Mouse (Mus musculus) stomach, embryonic 15.5 days (tissue): Measurements from ENCODE around the gene Elp4. TPM values are rescaled to one million over a fixed set of nuclear protein-coding genes. Genes with fewer than 3 reads are reported as not detected.

ENCODE experiments used
- ATAC-seq: fragments of 200-750 bp; cut with Nextera tagmentation; 2 replicates; pipeline ENCODE4 v1.8.0; 2017; ENCODE audit warnings: low read depth, moderate number of reproducible peaks, moderate TSS enrichment; ENCODE audit not compliant: insufficient read depth, low FRiP score
- H3K27ac ChIP-seq: fragments of 300-500 bp; sonication (generic); 2 replicates; pipeline ENCODE4 v1.5.1; 2015; ENCODE audit warnings: mild to moderate bottlenecking, inconsistent platforms
- H3K27me3 ChIP-seq: fragments of 300-500 bp; sonication (generic); replicated peaks from 2 replicates; pipeline ENCODE4 v1.6.1; 2015; ENCODE audit warnings: inconsistent platforms
- H3K36me3 ChIP-seq: fragments of 300-500 bp; sonication (generic); 2 replicates; pipeline ENCODE4 v1.6.1; 2015; ENCODE audit warnings: inconsistent platforms
- H3K4me1 ChIP-seq: fragments of 300-500 bp; sonication (generic); 2 replicates; pipeline ENCODE4 v1.6.1; 2015; ENCODE audit warnings: inconsistent platforms
- H3K4me2 ChIP-seq: fragments of 300-500 bp; sonication (generic); 2 replicates; pipeline ENCODE4 v1.6.1; 2015; ENCODE audit warnings: mild to moderate bottlenecking, inconsistent platforms
- H3K4me3 ChIP-seq: fragments of 300-500 bp; sonication (generic); replicated peaks from 2 replicates; pipeline ENCODE4 v1.5.1; 2015; ENCODE audit warnings: inconsistent platforms
- H3K9ac ChIP-seq: fragments of 300-500 bp; sonication (generic); 2 replicates; pipeline ENCODE4 v1.6.1; 2015; ENCODE audit warnings: inconsistent platforms
- H3K9me3 ChIP-seq: fragments of 300-500 bp; sonication (generic); 2 replicates; pipeline ENCODE4 v1.6.1; 2016; ENCODE audit warnings: inconsistent platforms
- WGBS: fragments of 180-500 bp; shearing (Covaris S2); methylation state at CpG from one replicate; pipeline ENCODE4 v1.1.7; 2015; 5-methylcytosine and 5-hydroxymethylcytosine counted together
- polyA plus RNA-seq: library from polyadenylated mRNA; unstranded; fragments of >200 nt; fragmentation: Nextera tagmentation; extraction: Ambion mirVana; gene quantifications from 2 replicates; pipeline ENCODE4 v1.2.1, GENCODE M21; 2015

Gene Elp4
- polyA plus RNA-seq, 1 experiment from 2014 or later: 37.3 TPM

DNA sequence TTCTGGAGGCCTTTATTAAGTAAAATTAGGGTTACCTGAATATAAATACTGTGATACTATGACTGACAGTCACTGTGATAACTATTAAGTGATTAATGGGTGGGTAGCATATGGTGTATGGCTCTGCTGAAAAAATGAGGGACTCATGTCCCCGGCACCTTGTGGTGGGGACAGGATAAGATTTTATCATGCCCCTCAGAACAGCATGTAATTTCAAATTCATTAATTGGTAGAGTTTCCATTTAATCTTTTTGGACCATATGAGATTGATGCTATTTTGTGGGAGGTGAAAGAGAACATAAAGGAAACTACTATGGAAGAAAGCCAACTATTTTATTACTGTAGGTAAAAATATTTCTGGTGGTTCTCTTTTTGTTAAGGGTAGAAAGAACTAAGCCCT, 31.0 kb downstream of the Elp4 start:
- WGBS: 93% methylated on average over 1 of the region's 1 CpGs
- Histone ChIP-seq H3K27ac (no peak overlapping the region), H3K4me1 (no peaks in the 10 kb centered on the region), H3K27me3 (no peaks in the 10 kb centered on the region), H3K9ac (no peak overlapping the region), H3K36me3 (no peaks in the 10 kb centered on the region), H3K4me2 (no peak overlapping the region), H3K4me3 (no peak overlapping the region), H3K9me3 (no peaks in the 10 kb centered on the region)
- no peak for ATAC-seq

DNA sequence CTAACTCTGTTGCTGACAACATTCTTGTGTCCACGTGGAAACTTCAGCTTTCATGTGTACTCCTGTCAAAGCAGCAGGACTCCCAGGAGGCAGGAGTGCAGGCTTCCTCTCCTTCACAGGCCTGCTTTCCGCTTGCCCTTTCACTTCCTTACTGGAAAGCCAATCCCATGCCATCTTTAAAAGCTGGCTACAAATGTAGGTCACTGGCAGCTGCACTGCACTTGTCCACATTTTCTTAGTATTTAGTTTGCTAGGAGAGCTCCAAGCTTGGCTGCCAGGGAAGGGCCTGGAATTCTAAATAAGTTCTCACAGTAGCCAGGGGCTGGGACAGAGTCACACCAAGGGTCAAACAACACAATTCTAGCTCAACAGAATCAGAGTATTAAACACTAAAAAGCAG, 49.6 kb downstream of the Elp4 start:
- 63% methylated on average over 2 of the region's 2 CpGs for WGBS
- H3K27me3 ChIP-seq: no peaks in the 10 kb centered on the region

DNA sequence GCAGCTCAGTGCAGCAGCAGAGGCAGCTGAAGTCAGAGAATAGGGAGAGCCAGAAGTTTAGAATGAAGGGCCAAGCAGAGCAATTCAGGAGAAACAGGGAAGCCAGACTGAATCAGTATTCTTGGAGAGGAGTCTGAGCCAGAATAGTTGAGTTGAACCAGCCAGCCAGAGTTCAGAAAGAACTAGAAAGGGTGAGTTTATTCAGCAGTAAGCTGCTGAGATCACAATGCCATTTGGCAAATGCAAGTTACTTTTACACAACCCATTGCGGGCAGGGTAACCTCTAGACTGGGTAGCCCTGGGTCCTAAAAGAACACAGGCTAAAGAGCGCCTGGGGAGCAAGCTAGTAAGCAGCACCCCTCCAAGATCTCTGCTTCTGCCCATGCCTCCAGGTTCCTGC, 51.4 kb downstream of the Elp4 start:
- Histone ChIP-seq H3K27me3 (no peaks in the 10 kb centered on the region), H3K9ac (no peak overlapping the region), H3K4me2 (no peak overlapping the region), H3K4me3 (no peak overlapping the region), H3K9me3 (no peaks in the 10 kb centered on the region), H3K36me3 (no peaks in the 10 kb centered on the region), H3K4me1 (no peaks in the 10 kb centered on the region), H3K27ac (no peak overlapping the region)
- ATAC-seq: no peak
- 95% methylated on average over 2 of the region's 2 CpGs for WGBS

More for the DNA sequence above, 49.6 kb downstream of the Elp4 start:
- Histone ChIP-seq H3K9ac (no peak overlapping the region), H3K9me3 (no peaks in the 10 kb centered on the region), H3K27ac (no peak overlapping the region), H3K36me3 (no peaks in the 10 kb centered on the region), H3K4me3 (no peak overlapping the region), H3K4me2 (no peak overlapping the region), H3K4me1 (no peaks in the 10 kb centered on the region)
- no peak for ATAC-seq

DNA sequence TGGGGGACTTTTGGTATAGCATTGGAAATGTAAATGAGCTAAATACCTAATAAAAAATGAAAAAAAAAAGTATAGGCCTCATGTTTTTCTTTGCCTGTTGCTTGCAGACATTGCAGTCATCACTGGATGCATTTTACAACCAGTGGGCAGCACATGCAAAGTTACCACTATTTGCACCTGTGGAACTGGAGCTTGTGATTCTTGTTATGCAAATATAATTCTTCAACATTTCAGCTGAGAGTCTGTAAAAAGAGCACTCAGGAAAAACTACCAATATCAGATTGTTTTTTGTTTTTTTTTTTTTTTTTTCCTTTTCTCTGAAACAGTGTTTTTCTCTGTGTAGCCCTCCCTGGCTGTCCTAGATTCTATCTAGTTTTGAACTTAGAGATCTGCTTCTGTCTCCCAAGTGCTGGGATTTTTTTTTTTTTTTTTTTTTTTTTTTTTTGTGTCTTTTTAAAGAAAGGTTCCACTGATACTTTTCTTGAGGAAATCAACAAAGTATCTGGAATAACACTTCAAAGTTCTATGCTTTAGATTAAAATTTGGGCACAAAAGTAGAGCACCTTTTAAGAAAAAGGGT, 52.6 kb downstream of the Elp4 start:
- no peak overlapping the region for H3K9ac ChIP-seq
- no peaks in the 10 kb centered on the region for H3K9me3 ChIP-seq
- no peaks in the 10 kb centered on the region for H3K27me3 ChIP-seq
- H3K4me1 ChIP-seq: no peaks in the 10 kb centered on the region
- no peak overlapping the region for H3K27ac ChIP-seq
- H3K36me3 ChIP-seq: no peaks in the 10 kb centered on the region
- no peak overlapping the region for H3K4me3 ChIP-seq
- no peak for ATAC-seq
- H3K4me2 ChIP-seq: no peak overlapping the region

DNA sequence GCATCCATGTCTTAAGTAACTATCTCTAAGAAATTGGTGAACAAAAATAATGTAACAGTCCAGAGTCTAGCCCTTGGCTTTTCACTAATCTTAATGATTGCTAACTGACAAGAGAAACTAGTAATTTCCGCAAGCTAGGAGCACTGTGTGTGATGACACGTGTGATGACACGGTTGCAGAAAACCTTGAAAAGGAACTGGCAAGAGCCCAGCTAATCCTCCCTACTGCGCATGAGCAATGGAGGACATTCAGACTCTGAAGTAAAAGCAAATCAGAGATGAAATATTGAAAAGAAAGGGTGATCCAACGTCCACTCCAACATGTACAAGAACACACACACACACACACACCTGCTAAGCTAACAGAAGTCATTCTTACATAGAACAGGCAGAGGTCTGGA, 61.2 kb downstream of the Elp4 start:
- 88% methylated on average over 5 of the region's 5 CpGs for WGBS
- H3K27me3 ChIP-seq: no peaks in the 10 kb centered on the region
- no peaks in the 10 kb centered on the region for H3K4me1 ChIP-seq
- no peaks in the 10 kb centered on the region for H3K9me3 ChIP-seq
- no peak overlapping the region for H3K4me2 ChIP-seq
- H3K4me3 ChIP-seq: no peak overlapping the region
- no peak overlapping the region for H3K27ac ChIP-seq
- H3K9ac ChIP-seq: no peak overlapping the region
- no peaks in the 10 kb centered on the region for H3K36me3 ChIP-seq
- no peak for ATAC-seq

DNA sequence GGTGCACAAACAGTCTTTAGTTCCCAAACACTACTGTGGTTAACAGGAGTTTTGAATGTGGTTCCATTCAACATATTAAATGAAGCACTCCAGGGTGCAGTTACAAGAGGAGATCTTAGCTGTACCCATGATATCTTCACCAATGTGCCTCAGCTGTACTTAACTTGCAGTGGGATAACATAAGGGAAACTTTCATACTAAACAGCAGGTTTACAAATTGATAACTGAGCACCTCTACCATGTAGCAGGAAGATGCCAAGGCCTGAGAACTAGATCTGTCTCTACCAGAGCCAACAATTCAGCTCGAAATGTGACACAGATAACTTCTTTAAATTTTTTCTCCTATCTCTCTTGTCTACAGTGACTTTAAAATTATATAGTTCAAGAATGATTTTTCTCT, 86.4 kb downstream of the Elp4 start:
- H3K27ac ChIP-seq: no peak overlapping the region
- H3K36me3 ChIP-seq: no peaks in the 10 kb centered on the region
- no peaks in the 10 kb centered on the region for H3K27me3 ChIP-seq
- ATAC-seq: no peak
- no peak overlapping the region for H3K9ac ChIP-seq
- no peak overlapping the region for H3K4me3 ChIP-seq
- WGBS: 87% methylated on average over 1 of the region's 1 CpGs
- no peak overlapping the region for H3K4me2 ChIP-seq
- no peaks in the 10 kb centered on the region for H3K9me3 ChIP-seq
- H3K4me1 ChIP-seq: no peaks in the 10 kb centered on the region

DNA sequence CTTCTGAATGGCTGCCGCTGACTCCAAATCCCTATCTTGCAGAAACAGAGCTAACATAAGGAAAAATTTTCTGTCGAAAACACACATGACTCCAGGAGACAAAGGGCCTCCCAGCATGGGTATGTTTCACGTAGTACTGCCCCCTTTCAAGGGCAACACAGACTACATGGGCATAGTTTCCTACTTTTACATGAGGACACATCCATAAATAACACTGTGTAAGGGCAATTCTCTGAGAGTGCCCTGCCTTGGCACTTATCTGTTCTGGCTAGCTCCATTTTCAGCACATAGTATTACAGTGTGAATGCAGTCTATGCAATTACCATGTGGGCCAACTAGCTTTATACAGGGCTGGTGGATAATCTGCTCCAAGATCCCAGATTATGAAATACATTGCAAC, 89.2 kb downstream of the Elp4 start:
- Histone ChIP-seq H3K27me3 (no peaks in the 10 kb centered on the region), H3K27ac (no peak overlapping the region)

DNA sequence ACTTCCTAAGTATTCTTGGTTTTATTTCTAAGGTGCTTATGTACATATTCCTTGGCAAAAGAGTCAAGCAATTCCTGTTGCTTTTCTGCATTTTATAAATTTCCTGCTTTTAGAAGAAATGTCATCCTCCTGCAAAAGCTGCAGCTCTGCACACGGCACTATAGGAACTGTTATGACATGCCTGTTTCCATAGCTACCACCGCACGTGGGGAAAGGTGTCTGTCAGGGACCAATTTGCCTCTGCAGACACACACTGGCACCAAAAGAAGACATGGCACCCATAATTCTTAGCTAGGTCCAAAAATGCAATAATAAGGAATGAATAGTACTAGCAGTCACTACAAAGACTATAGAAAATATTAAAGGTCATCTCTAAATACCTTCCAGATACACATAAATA, 91.3 kb downstream of the Elp4 start:
- ATAC-seq: no peak
- Histone ChIP-seq H3K4me1 (no peaks in the 10 kb centered on the region), H3K36me3 (no peaks in the 10 kb centered on the region), H3K27ac (no peak overlapping the region), H3K4me3 (no peak overlapping the region), H3K9ac (no peak overlapping the region), H3K4me2 (no peak overlapping the region), H3K9me3 (no peaks in the 10 kb centered on the region), H3K27me3 (no peaks in the 10 kb centered on the region)
- 63% methylated on average over 3 of the region's 3 CpGs for WGBS

More for the DNA sequence above, 89.2 kb downstream of the Elp4 start:
- Histone ChIP-seq H3K4me3 (no peak overlapping the region), H3K9ac (no peak overlapping the region), H3K4me1 (no peaks in the 10 kb centered on the region), H3K9me3 (no peaks in the 10 kb centered on the region), H3K4me2 (no peak overlapping the region), H3K36me3 (no peaks in the 10 kb centered on the region)
- 49% methylated on average over 3 of the region's 3 CpGs for WGBS
- no peak for ATAC-seq

DNA sequence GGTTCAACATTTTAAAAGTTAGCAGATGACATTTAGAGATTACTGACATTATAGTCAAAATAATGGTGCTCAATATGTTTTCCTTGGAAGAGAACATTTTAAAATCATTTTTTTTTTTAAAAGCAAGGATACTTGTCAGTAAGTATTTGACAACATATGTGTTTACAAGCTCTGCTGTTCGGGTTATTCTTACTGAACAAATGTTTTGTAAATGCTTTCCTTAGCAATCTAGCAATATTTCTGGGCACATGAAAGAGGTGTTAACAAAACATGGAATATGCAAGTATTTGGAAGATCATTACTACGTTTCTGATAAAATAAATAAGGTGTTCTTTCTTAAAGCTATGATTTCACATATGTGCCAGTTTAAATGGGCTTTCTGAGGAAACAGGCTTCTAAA, 94.1 kb downstream of the Elp4 start:
- no peaks in the 10 kb centered on the region for H3K36me3 ChIP-seq
- no peak overlapping the region for H3K9ac ChIP-seq
- WGBS: 75% methylated on average over 2 of the region's 2 CpGs

DNA sequence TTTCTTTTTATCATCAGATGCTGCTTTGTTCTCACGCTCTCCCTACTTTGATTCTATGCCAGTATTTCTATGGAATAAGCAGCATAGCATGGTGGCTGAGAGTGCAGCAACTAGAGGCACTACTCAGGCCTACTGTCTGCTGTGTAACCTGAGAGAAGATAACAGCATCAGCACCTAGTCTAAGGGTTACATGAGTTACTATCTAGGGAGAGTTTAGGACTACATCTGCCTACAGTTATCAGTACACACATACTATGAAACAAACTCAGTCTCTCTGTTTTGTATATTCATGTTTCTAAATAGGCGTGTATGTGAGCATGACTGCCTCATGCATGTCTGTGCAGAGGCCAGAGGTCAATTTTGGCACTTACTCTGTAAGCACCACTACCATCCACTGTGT, 97.8 kb downstream of the Elp4 start:
- no peak overlapping the region for H3K27ac ChIP-seq
- ATAC-seq: no peak
- H3K4me1 ChIP-seq: no peaks in the 10 kb centered on the region
- 74% methylated on average over 2 of the region's 2 CpGs for WGBS
- no peak overlapping the region for H3K9ac ChIP-seq
- H3K4me2 ChIP-seq: no peak overlapping the region
- H3K4me3 ChIP-seq: no peak overlapping the region
- no peaks in the 10 kb centered on the region for H3K27me3 ChIP-seq
- no peaks in the 10 kb centered on the region for H3K36me3 ChIP-seq
- no peaks in the 10 kb centered on the region for H3K9me3 ChIP-seq

More for the DNA sequence above, 94.1 kb downstream of the Elp4 start:
- Histone ChIP-seq H3K4me1 (no peaks in the 10 kb centered on the region), H3K4me2 (no peak overlapping the region), H3K27ac (no peak overlapping the region), H3K4me3 (no peak overlapping the region), H3K9me3 (no peaks in the 10 kb centered on the region), H3K27me3 (no peaks in the 10 kb centered on the region)
- ATAC-seq: no peak

DNA sequence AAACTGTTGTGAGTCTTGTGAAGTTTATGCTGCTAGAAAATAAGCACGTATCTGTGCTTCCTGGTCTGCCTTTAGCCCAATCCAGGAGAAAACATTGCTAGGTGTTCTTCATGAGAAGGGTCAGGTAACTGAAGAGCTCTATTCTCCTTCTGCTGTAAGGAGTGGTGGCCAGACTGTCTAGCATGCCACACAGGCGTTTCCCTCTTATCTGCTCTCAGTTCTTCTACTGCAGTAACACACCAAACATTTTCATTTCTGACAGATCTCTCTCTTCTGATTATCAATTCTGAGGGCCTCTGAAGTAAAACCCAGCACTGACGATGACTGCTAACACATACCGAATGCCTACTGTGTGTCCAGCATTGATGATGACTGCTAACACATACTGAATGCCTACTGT, 98.3 kb downstream of the Elp4 start:
- Histone ChIP-seq H3K4me3 (no peak overlapping the region), H3K4me1 (no peaks in the 10 kb centered on the region), H3K4me2 (no peak overlapping the region), H3K9me3 (no peaks in the 10 kb centered on the region), H3K9ac (no peak overlapping the region), H3K27ac (no peak overlapping the region), H3K27me3 (no peaks in the 10 kb centered on the region), H3K36me3 (no peaks in the 10 kb centered on the region)
- WGBS: 79% methylated on average over 4 of the region's 4 CpGs
- no peak for ATAC-seq

DNA sequence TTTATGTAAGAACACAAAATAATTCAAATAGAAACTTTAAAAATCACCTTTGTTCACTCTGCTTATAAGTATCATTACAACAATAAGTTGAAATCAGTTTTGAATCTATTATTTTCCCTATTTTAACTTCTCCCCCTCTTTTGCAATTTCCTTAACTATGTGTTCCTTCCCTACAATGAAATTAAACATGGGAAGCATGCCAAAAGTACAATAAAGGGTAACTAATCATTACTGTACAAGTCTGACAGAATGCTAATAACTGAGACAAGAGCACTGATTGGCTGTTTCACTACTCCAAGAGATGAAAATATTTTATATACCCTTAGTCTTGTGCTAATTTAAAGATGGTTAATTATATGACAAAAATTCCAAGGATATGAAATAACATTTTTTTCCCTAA, 99.2 kb downstream of the Elp4 start:
- no peak overlapping the region for H3K9ac ChIP-seq
- H3K9me3 ChIP-seq: no peaks in the 10 kb centered on the region
- no peaks in the 10 kb centered on the region for H3K36me3 ChIP-seq
- no peak overlapping the region for H3K4me3 ChIP-seq
- H3K27ac ChIP-seq: no peak overlapping the region
- no peak for ATAC-seq
- H3K27me3 ChIP-seq: no peaks in the 10 kb centered on the region
- H3K4me1 ChIP-seq: no peaks in the 10 kb centered on the region
- H3K4me2 ChIP-seq: no peak overlapping the region

DNA sequence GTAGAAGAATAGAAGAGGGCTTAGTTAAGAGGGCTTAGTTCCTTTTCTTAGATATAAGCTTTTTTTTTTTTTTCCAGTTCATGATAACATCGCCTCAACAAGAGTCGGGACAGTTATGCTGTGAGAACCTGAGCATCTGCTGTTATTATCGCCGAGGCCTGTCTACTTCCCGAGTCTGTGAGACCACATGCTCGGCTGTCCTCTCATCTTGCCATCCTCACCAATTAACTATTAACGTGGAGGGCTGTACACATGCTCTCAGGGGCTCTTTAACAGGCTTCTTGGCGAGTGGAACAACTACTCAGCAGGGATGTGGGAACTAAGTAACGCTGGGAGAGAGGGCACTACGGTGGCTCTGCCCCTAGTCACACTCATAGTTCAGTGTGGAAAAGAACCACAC, 99.9 kb downstream of the Elp4 start:
- no peak for ATAC-seq
- no peaks in the 10 kb centered on the region for H3K36me3 ChIP-seq
- H3K9ac ChIP-seq: no peak overlapping the region
- no peaks in the 10 kb centered on the region for H3K4me1 ChIP-seq
- H3K4me3 ChIP-seq: no peak overlapping the region
- no peak overlapping the region for H3K4me2 ChIP-seq
- no peaks in the 10 kb centered on the region for H3K9me3 ChIP-seq
- WGBS: 60% methylated on average over 10 of the region's 10 CpGs
- no peaks in the 10 kb centered on the region for H3K27me3 ChIP-seq
- H3K27ac ChIP-seq: no peak overlapping the region
